Mouse (Mus musculus) thymus, adult 18-20 months (tissue): ENCODE measurements around the gene Gm21294.
"Not testable (repeated sequence)": the region's sequence is repeated elsewhere in the genome, so short reads cannot be mapped to it uniquely, and the experiment has no call there.

Experiments
- DNase-seq, 2 experiments: peaks; one replicate each; pipeline ENCODE4 v3.0.0; 2022; ENCODE audit warnings: mixed read lengths in 2 of 2

Gm21294 gene

DNA sequence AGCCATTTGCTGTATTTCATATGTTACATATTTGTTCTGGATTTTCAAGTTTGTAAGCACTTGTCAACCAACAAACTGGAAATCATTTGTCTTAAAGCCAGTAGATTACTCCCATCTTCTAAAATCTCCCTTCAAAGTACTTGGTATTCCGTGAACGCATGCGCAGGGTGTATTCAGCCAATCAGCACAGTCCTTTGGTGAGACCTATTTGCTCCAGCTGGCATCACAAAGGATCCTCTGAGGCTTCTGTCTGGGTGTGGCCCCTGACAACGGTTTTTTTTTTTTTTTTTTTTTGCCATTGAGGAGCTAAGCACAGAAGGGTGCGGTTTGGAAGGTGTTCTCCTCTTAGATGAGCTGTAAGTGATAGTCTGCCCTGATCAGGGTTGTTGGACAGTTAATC lies at the start of gene Gm21294:
Gm21294 (plus strand) TSS at position 301 of the 400 bp plus-strand sequence.
- not testable (repeated sequence) for DNase-seq

DNA sequence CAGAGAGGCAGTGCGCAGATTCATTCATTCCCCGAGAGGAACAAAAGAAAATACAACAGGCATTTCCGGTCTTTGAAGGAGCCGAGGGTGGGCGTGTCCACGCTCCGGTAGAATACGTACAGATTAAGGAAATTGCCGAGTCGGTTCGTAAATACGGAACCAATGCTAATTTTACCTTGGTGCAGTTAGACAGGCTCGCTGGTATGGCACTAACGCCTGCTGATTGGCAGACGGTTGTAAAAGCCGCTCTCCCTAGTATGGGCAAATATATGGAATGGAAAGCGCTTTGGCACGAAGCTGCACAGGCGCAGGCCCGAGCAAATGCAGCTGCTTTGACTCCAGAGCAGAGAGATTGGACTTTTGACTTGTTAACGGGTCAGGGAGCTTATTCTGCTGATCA lies 73.6 kb downstream of the Gm21294 start:
- DNase-seq, result peak; percentile 0 to 2
